Mouse (Mus musculus) hindbrain, embryonic 12.5 days (tissue): ENCODE measurements around the gene Rab30. TPM values are rescaled to one million over a fixed set of nuclear protein-coding genes. Genes with fewer than 3 reads are reported as not detected.

Experiments
- polyA plus RNA-seq: library from polyadenylated mRNA; unstranded; fragments of >200 nt; fragmentation: Nextera tagmentation; extraction: Ambion mirVana; gene quantifications from 2 replicates; pipeline ENCODE4 v1.2.1, GENCODE M21; 2016

The Rab30 gene
- polyA plus RNA-seq, 1 experiment from 2014 or later: 22.6 TPM

Other genes starting within 250 kb of the Rab30 start
- gene Ccdc90b, start 180.5 kb upstream of the Rab30 start, polyA plus RNA-seq: 74.6 and 77.6 TPM in 2 replicates
- gene Ankrd42, start 104.5 kb upstream of the Rab30 start, polyA plus RNA-seq: 15.2 and 15.7 TPM in 2 replicates
- gene Pcf11, start 71.7 kb upstream of the Rab30 start, polyA plus RNA-seq: 29.2 and 31.7 TPM in 2 replicates
- 13.3 and 13.5 TPM in 2 replicates for gene Ddias, start 132.6 kb downstream of the Rab30 start, polyA plus RNA-seq
- gene Prcp, start 132.9 kb downstream of the Rab30 start, polyA plus RNA-seq: 23.2 and 24.7 TPM in 2 replicates